Mouse (Mus musculus) heart, postnatal 0 days (tissue): Measurements from ENCODE around the gene Tap1.

Source experiments
- CTCF ChIP-seq: IDR thresholded peaks from 2 replicates; pipeline ENCODE4 v1.5.1; 2016; ENCODE audit warnings: antibody characterized with exemption, control low read depth, low read depth
- EP300 ChIP-seq: IDR thresholded peaks from 2 replicates; pipeline ENCODE4 v1.6.1; 2016; ENCODE audit warnings: antibody characterized with exemption, low read depth

GRCm38 (mm10) chr17:34194723-34195122 lies 7.4 kb downstream of the Tap1 start:
- TF ChIP-seq CTCF (no peak), EP300 (no peak)
